Mouse (Mus musculus) limb, embryonic 13.5 days (tissue): ENCODE results near the gene Scaf11. TPM values are rescaled to one million over a fixed set of nuclear protein-coding genes. Genes with fewer than 3 reads are reported as not detected.

Experiments
- ATAC-seq: fragments of 200-750 bp; cut with Nextera tagmentation; 2 replicates; pipeline ENCODE4 v1.8.0; 2017; ENCODE audit warnings: low read depth, moderate number of reproducible peaks, moderate TSS enrichment; ENCODE audit not compliant: low FRiP score
- H3K27ac ChIP-seq: fragments of 300-500 bp; sonication (generic); 2 replicates; pipeline ENCODE4 v1.5.1; 2015; ENCODE audit warnings: inconsistent platforms, mild to moderate bottlenecking, moderate library complexity
- H3K27me3 ChIP-seq: fragments of 300-500 bp; sonication (generic); 2 replicates; pipeline ENCODE4 v1.6.1; 2015; ENCODE audit warnings: mild to moderate bottlenecking, inconsistent platforms
- H3K36me3 ChIP-seq: fragments of 300-500 bp; sonication (generic); 2 replicates; pipeline ENCODE4 v1.6.1; 2015; ENCODE audit warnings: inconsistent platforms, mild to moderate bottlenecking, moderate library complexity
- H3K4me1 ChIP-seq: fragments of 300-500 bp; sonication (generic); 2 replicates; pipeline ENCODE4 v1.6.1; 2015; ENCODE audit warnings: inconsistent platforms
- H3K4me2 ChIP-seq: fragments of 300-500 bp; sonication (generic); replicated peaks from 2 replicates; pipeline ENCODE4 v1.6.1; 2015; ENCODE audit warnings: inconsistent platforms, mild to moderate bottlenecking, moderate library complexity
- H3K4me3 ChIP-seq: fragments of 300-500 bp; sonication (generic); 2 replicates; pipeline ENCODE4 v1.5.1; 2015; ENCODE audit warnings: moderate library complexity, mild to moderate bottlenecking, inconsistent platforms
- H3K9ac ChIP-seq: fragments of 300-500 bp; sonication (generic); 2 replicates; pipeline ENCODE4 v1.6.1; 2015; ENCODE audit warnings: mild to moderate bottlenecking, inconsistent platforms
- H3K9me3 ChIP-seq: fragments of 300-500 bp; sonication (generic); 2 replicates; pipeline ENCODE4 v1.6.1; 2016; ENCODE audit warnings: inconsistent platforms
- WGBS: fragments of 180-500 bp; shearing (Covaris S2); methylation state at CpG from one replicate; pipeline ENCODE4 v1.1.7; 2015; 5-methylcytosine and 5-hydroxymethylcytosine counted together
- microRNA-seq: library from miRNA; unstranded; fragments of <30 nt; microRNA quantifications from one replicate; pipeline ENCODE4, GENCODE M21; 2016
- polyA plus RNA-seq: library from polyadenylated mRNA; unstranded; fragments of >200 nt; fragmentation: Nextera tagmentation; extraction: Ambion mirVana; gene quantifications from 2 replicates; pipeline ENCODE4 v1.2.1, GENCODE M21; 2015

Scaf11 gene
- polyA plus RNA-seq, 1 experiment from 2014 or later: 116 TPM

GRCm38 (mm10) chr15:96382223-96382622, 78.4 kb downstream of the Scaf11 start:
- no peaks in the 10 kb centered on the region for H3K9me3 ChIP-seq
- H3K4me1 ChIP-seq: 0 out of 2 replicates have a peak, but pooled peaks cover 3% of the 10 kb centered on the region
- no peak overlapping the region for H3K4me3 ChIP-seq
- no peak overlapping the region for H3K4me2 ChIP-seq
- H3K27ac ChIP-seq: no peak overlapping the region
- no peak for ATAC-seq
- peaks cover 57% of the 10 kb centered on the region for H3K36me3 ChIP-seq
- no peaks in the 10 kb centered on the region for H3K27me3 ChIP-seq
- H3K9ac ChIP-seq: no peak overlapping the region
- WGBS: 92% methylated on average over 11 of the region's 11 CpGs

- 83% methylated on average over 7 of the region's 7 CpGs for WGBS
- Histone ChIP-seq H3K4me3 (no peak overlapping the region), H3K36me3 (peaks cover 60% of the 10 kb centered on the region), H3K9ac (no peak overlapping the region), H3K27ac (no peak overlapping the region), H3K9me3 (no peaks in the 10 kb centered on the region), H3K4me2 (no peak overlapping the region), H3K4me1 (peaks cover 9% of the 10 kb centered on the region; the same call in 1 of the 2 replicates), H3K27me3 (no peaks in the 10 kb centered on the region)
- ATAC-seq: no peak
Measured at GRCm38 (mm10) chr15:96377701-96378100, 82.9 kb downstream of the Scaf11 start.

- H3K9ac ChIP-seq: 0 out of 2 replicates have a peak overlapping the region, but pooled peaks have one; percentile 4
- H3K27ac ChIP-seq: peak overlapping the region; percentile 48; the same call in 1 of the 2 replicates
- no peak for ATAC-seq
Measured at GRCm38 (mm10) chr15:96377263-96377662, 83.4 kb downstream of the Scaf11 start.

GRCm38 (mm10) chr15:96376214-96376613, 84.4 kb downstream of the Scaf11 start:
- Histone ChIP-seq H3K36me3 (peaks cover 62% of the 10 kb centered on the region), H3K27me3 (no peaks in the 10 kb centered on the region), H3K9ac (no peak overlapping the region), H3K9me3 (no peaks in the 10 kb centered on the region), H3K4me1 (peaks cover 9% of the 10 kb centered on the region; the same call in 1 of the 2 replicates), H3K4me3 (no peak overlapping the region), H3K27ac (no peak overlapping the region), H3K4me2 (no peak overlapping the region)
- WGBS: 82% methylated on average over 2 of the region's 2 CpGs
- ATAC-seq: no peak

More at GRCm38 (mm10) chr15:96377263-96377662, 83.4 kb downstream of the Scaf11 start:
- no peak overlapping the region for H3K4me2 ChIP-seq
- H3K9me3 ChIP-seq: no peaks in the 10 kb centered on the region
- H3K4me1 ChIP-seq: peaks cover 9% of the 10 kb centered on the region; the same call in 1 of the 2 replicates
- H3K4me3 ChIP-seq: no peak overlapping the region
- 64% methylated on average over 5 of the region's 5 CpGs for WGBS
- no peaks in the 10 kb centered on the region for H3K27me3 ChIP-seq
- peaks cover 60% of the 10 kb centered on the region for H3K36me3 ChIP-seq

- H3K4me2 ChIP-seq: no peak overlapping the region
- no peak overlapping the region for H3K4me3 ChIP-seq
- H3K4me1 ChIP-seq: peaks cover 9% of the 10 kb centered on the region; the same call in 1 of the 2 replicates
- H3K27me3 ChIP-seq: no peaks in the 10 kb centered on the region
- no peak overlapping the region for H3K27ac ChIP-seq
- WGBS: 85% methylated on average over 5 of the region's 5 CpGs
- no peak for ATAC-seq
- peaks cover 79% of the 10 kb centered on the region for H3K36me3 ChIP-seq
- no peaks in the 10 kb centered on the region for H3K9me3 ChIP-seq
- no peak overlapping the region for H3K9ac ChIP-seq
Measured at GRCm38 (mm10) chr15:96373161-96373560, 87.5 kb downstream of the Scaf11 start.

GRCm38 (mm10) chr15:96372628-96373027, 88.0 kb downstream of the Scaf11 start:
- ATAC-seq: no peak
- no peak overlapping the region for H3K4me3 ChIP-seq
- no peak overlapping the region for H3K4me2 ChIP-seq
- H3K9me3 ChIP-seq: no peaks in the 10 kb centered on the region
- WGBS: 94% methylated on average over 6 of the region's 6 CpGs
- H3K9ac ChIP-seq: no peak overlapping the region
- H3K27ac ChIP-seq: no peak overlapping the region
- no peaks in the 10 kb centered on the region for H3K27me3 ChIP-seq
- peaks cover 9% of the 10 kb centered on the region; the same call in 1 of the 2 replicates for H3K4me1 ChIP-seq
- H3K36me3 ChIP-seq: peaks cover 80% of the 10 kb centered on the region

- Histone ChIP-seq H3K27me3 (no peaks in the 10 kb centered on the region), H3K36me3 (peaks cover 82% of the 10 kb centered on the region), H3K4me2 (no peak overlapping the region), H3K9me3 (no peaks in the 10 kb centered on the region), H3K9ac (no peak overlapping the region), H3K27ac (no peak overlapping the region), H3K4me3 (no peak overlapping the region), H3K4me1 (no peaks in the 10 kb centered on the region)
- no peak for ATAC-seq
- WGBS: 95% methylated on average over 18 of the region's 18 CpGs
Measured at GRCm38 (mm10) chr15:96371311-96371710, 89.3 kb downstream of the Scaf11 start.

- H3K4me3 ChIP-seq: no peak overlapping the region
- H3K27ac ChIP-seq: no peak overlapping the region
- H3K4me2 ChIP-seq: no peak overlapping the region
- H3K9me3 ChIP-seq: no peaks in the 10 kb centered on the region
- 89% methylated on average over 11 of the region's 11 CpGs for WGBS
- H3K27me3 ChIP-seq: no peaks in the 10 kb centered on the region
- no peak overlapping the region for H3K9ac ChIP-seq
- peaks cover 91% of the 10 kb centered on the region for H3K36me3 ChIP-seq
- no peaks in the 10 kb centered on the region for H3K4me1 ChIP-seq
- ATAC-seq: no peak
Measured at GRCm38 (mm10) chr15:96366176-96366963, 94.3 kb downstream of the Scaf11 start.

- Histone ChIP-seq H3K36me3 (peaks cover 89% of the 10 kb centered on the region), H3K9ac (no peak overlapping the region), H3K9me3 (no peaks in the 10 kb centered on the region), H3K4me1 (no peaks in the 10 kb centered on the region), H3K4me2 (no peak overlapping the region), H3K4me3 (no peak overlapping the region), H3K27me3 (no peaks in the 10 kb centered on the region), H3K27ac (no peak overlapping the region)
- no peak for ATAC-seq
- 84% methylated on average over 3 of the region's 3 CpGs for WGBS
Measured at GRCm38 (mm10) chr15:96365351-96365750, 95.3 kb downstream of the Scaf11 start.

Small RNAs within 50 kb of the gene (microRNA-seq; reads per million reads assigned to microRNA genes)
- not detected for gene Gm25397

Other genes starting within 250 kb of the Scaf11 start
- 29.1 and 29.3 TPM in 2 replicates for gene Arid2, start 173.3 kb downstream of the Scaf11 start, polyA plus RNA-seq
- gene Slc38a1, start 182.1 kb upstream of the Scaf11 start, polyA plus RNA-seq: 94.5 and 95.9 TPM in 2 replicates
- 157 and 165 TPM in 2 replicates for gene Slc38a2, start 238.9 kb upstream of the Scaf11 start, polyA plus RNA-seq